Mouse (Mus musculus) C2C12 (cell line): ENCODE data around the gene Tmc8. TPM values are rescaled to one million over a fixed set of nuclear protein-coding genes. Genes with fewer than 3 reads are reported as not detected.
"Not testable (repeated sequence)": the region's sequence is repeated elsewhere in the genome, so short reads cannot be mapped to it uniquely, and the experiment has no call there.

ENCODE experiments used
- H3K27me3 ChIP-seq: one replicate; pipeline ENCODE4 v1.6.1; 2011; ENCODE audit not compliant: control insufficient read depth, insufficient read depth, insufficient read length
- H3K36me3 ChIP-seq: one replicate; pipeline ENCODE4 v1.6.1; 2011; ENCODE audit not compliant: control insufficient read depth, insufficient read depth
- H3K4me3 ChIP-seq: one replicate; pipeline ENCODE4 v1.5.1; 2011; ENCODE audit warnings: mild to moderate bottlenecking, control low read depth; ENCODE audit not compliant: poor library complexity, insufficient read depth, severe bottlenecking
- H3K79me2 ChIP-seq: one replicate; pipeline ENCODE4 v1.6.1; 2011; ENCODE audit not compliant: control insufficient read depth, insufficient read depth
- H3K79me3 ChIP-seq: one replicate; pipeline ENCODE4 v1.6.1; 2011; ENCODE audit warnings: low read depth, control low read depth
- H3ac ChIP-seq: one replicate; pipeline ENCODE3; 2011; ENCODE audit warnings: low read depth; ENCODE audit not compliant: control insufficient read depth, insufficient read length
- CEBPB ChIP-seq: IDR thresholded peaks from one replicate; pipeline ENCODE4 v1.6.1; 2011; ENCODE audit warnings: low read depth, mild to moderate bottlenecking, control low read depth, moderate library complexity
- CTCF ChIP-seq: IDR thresholded peaks from one replicate; pipeline ENCODE4 v1.5.1; 2011; ENCODE audit not compliant: control insufficient read depth, insufficient read depth, insufficient read length
- FOSL1 ChIP-seq: IDR thresholded peaks from one replicate; pipeline ENCODE4 v1.8.0; 2011; ENCODE audit warnings: mild to moderate bottlenecking, low read length; ENCODE audit not compliant: poor library complexity, insufficient read depth, severe bottlenecking
- MAX ChIP-seq: IDR thresholded peaks from one replicate; pipeline ENCODE4 v1.6.1; 2011; ENCODE audit warnings: mild to moderate bottlenecking, control low read depth
- MYOD1 ChIP-seq: IDR thresholded peaks from one replicate; pipeline ENCODE4 v1.6.1; 2011; ENCODE audit warnings: low read depth; ENCODE audit not compliant: control insufficient read depth, insufficient read length
- MYOG ChIP-seq: IDR thresholded peaks from one replicate; pipeline ENCODE4 v1.6.1; 2011; ENCODE audit not compliant: control insufficient read depth, insufficient read length; ENCODE audit errors: extremely low read depth
- USF1 ChIP-seq: IDR thresholded peaks from one replicate; pipeline ENCODE4 v1.6.1; 2011; ENCODE audit warnings: low read depth, mild to moderate bottlenecking, control low read depth, moderate library complexity
- polyA plus RNA-seq: library from polyadenylated mRNA; unstranded; fragments of >200 nt; fragmentation: generic; extraction: Trizol; gene quantifications from one replicate; pipeline ENCODE4 v1.2.1, GENCODE M21; 2012; ENCODE audit warnings: missing spikeins

Gene Tmc8
- polyA plus RNA-seq, 1 experiment, result 0.09 TPM

GRCm38 (mm10) chr11:117828888-117829604 is 47.2 kb downstream of the Tmc8 start:
- Histone ChIP-seq H3ac (no peak overlapping the region), H3K4me3 (no peak overlapping the region), H3K27me3 (no peaks in the 10 kb centered on the region), H3K79me2 (peaks cover 30% of the 10 kb centered on the region), H3K79me3 (peaks cover 11% of the 10 kb centered on the region), H3K36me3 (peaks cover 3% of the 10 kb centered on the region)
- TF ChIP-seq USF1 (peak; percentile 28), MYOD1 (peak; percentile 42), CEBPB (no peak), MAX (no peak)

GRCm38 (mm10) chr11:117829671-117830215 is 47.9 kb downstream of the Tmc8 start:
- no peak overlapping the region for H3ac ChIP-seq
- H3K79me3 ChIP-seq, result peaks cover 6% of the 10 kb centered on the region
- H3K27me3 ChIP-seq, result no peaks in the 10 kb centered on the region
- no peaks in the 10 kb centered on the region for H3K36me3 ChIP-seq
- no peak for TF ChIP-seq USF1
- no peak overlapping the region for H3K4me3 ChIP-seq
- peaks cover 23% of the 10 kb centered on the region for H3K79me2 ChIP-seq

GRCm38 (mm10) chr11:117830401-117830800 is 48.5 kb downstream of the Tmc8 start:
- H3K79me2 ChIP-seq, result peaks cover 17% of the 10 kb centered on the region
- TF ChIP-seq CEBPB (peak; percentile 40), MYOG (no peak)
- no peaks in the 10 kb centered on the region for H3K36me3 ChIP-seq
- H3K27me3 ChIP-seq, result no peaks in the 10 kb centered on the region
- H3K4me3 ChIP-seq, result no peak overlapping the region
- H3ac ChIP-seq, result no peak overlapping the region
- H3K79me3 ChIP-seq, result no peaks in the 10 kb centered on the region

- H3K27me3 ChIP-seq, result no peaks in the 10 kb centered on the region
- H3K79me3 ChIP-seq, result no peaks in the 10 kb centered on the region
- no peaks in the 10 kb centered on the region for H3K36me3 ChIP-seq
- TF ChIP-seq MAX (no peak), FOSL1 (no peak), CTCF (peak; percentile 74), MYOG (no peak), MYOD1 (peak; percentile 65), CEBPB (no peak)
- H3K79me2 ChIP-seq, result peaks cover 3% of the 10 kb centered on the region
- H3K4me3 ChIP-seq, result peak overlapping the region; percentile 21
- H3ac ChIP-seq, result no peak overlapping the region
Observed at GRCm38 (mm10) chr11:117832086-117832969, 50.5 kb downstream of the Tmc8 start.

- H3K4me3 ChIP-seq, H3K27me3 ChIP-seq, H3K79me2 ChIP-seq, H3K79me3 ChIP-seq, H3K36me3 ChIP-seq, H3ac ChIP-seq: not testable (repeated sequence)
Observed at GRCm38 (mm10) chr11:117833509-117833908, 51.6 kb downstream of the Tmc8 start.

GRCm38 (mm10) chr11:117834086-117834485 is 52.2 kb downstream of the Tmc8 start:
- Histone ChIP-seq H3K79me2 (no peaks in the 10 kb centered on the region), H3ac (no peak overlapping the region), H3K79me3 (no peaks in the 10 kb centered on the region), H3K4me3 (no peak overlapping the region), H3K27me3 (no peaks in the 10 kb centered on the region), H3K36me3 (no peaks in the 10 kb centered on the region)
- TF ChIP-seq CTCF (no peak), FOSL1 (no peak), MYOD1 (no peak), CEBPB (no peak), MYOG (no peak), MAX (no peak), USF1 (no peak)
